Mouse (Mus musculus) brain, embryonic 14.5 days (tissue): ENCODE results near the gene Fntb.

ENCODE experiments used
- CTCF ChIP-seq: fragments of 200-500 bp; IDR thresholded peaks from 2 replicates; pipeline ENCODE4 v1.5.1; 2012; ENCODE audit warnings: inconsistent platforms, mild to moderate bottlenecking, moderate library complexity, borderline replicate concordance; ENCODE audit not compliant: insufficient read depth, insufficient read length; ENCODE audit errors: extremely low read depth
- POLR2A ChIP-seq: fragments of 200-500 bp; IDR thresholded peaks from 2 replicates; pipeline ENCODE4 v1.6.1; 2012; ENCODE audit warnings: mild to moderate bottlenecking, inconsistent platforms, borderline replicate concordance; ENCODE audit not compliant: poor library complexity, insufficient read depth, insufficient read length, severe bottlenecking; ENCODE audit errors: extremely low read depth

- TF ChIP-seq POLR2A (no peak), CTCF (no peak)
Observed at GRCm38 (mm10) chr12:76784056-76784619, 18.7 kb downstream of the Fntb start.
